Mouse (Mus musculus): ENCODE results near the gene N4bp2.

Gene N4bp2

DNA sequence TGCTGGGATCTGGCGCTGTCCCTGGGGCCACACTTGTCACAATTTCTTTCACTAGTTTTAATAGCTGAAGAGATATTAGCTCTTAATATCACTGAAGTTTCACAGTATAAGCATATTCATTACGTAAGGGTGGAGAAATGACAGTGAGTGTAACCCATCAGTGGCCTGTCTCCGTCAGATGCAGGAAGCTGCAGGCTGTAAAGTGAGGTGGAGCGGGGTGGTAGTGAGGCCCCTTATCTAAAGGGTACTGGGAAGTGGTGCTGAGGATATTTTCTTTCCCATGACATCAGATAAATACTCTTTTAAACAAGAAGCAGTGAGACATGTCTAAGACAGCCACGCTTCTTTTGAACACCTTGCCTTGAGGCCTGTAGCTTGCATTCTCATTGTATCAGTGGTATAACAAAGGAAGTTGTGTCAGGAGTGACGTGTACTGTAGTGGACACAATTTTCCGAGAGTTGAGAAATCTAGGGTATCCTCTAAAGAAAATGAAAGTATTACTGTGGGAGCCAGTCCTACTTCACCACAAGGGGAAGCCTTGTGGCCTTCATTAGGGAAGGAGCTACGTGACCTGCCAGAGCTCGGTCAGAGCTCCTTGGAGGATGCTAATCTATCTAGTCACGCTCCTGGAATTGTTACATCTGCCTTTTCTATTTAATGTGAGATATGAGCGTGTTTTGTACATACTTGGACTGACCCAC lies 68.7 kb downstream of the N4bp2 start:
- DNase-seq = no peak

DNA sequence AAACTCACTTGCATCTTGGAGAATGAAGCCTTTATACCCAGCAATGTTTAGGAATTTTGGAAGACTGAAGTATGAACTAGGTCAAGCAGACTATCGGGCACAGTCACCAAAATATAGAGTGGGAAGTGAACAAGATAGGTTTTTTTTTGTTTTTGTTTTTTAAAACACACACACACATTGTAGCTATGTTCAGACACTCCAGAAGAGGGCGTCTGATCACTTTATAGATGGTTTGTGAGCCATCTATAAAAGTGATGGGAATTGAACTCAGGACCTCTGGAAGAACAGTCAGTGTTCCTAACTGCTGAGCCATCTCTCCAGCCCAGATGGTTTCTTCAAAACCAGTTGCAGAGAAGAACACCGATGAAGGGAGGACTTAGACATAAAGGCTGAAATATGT lies 69.8 kb downstream of the N4bp2 start:
- no peak for DNase-seq

DNA sequence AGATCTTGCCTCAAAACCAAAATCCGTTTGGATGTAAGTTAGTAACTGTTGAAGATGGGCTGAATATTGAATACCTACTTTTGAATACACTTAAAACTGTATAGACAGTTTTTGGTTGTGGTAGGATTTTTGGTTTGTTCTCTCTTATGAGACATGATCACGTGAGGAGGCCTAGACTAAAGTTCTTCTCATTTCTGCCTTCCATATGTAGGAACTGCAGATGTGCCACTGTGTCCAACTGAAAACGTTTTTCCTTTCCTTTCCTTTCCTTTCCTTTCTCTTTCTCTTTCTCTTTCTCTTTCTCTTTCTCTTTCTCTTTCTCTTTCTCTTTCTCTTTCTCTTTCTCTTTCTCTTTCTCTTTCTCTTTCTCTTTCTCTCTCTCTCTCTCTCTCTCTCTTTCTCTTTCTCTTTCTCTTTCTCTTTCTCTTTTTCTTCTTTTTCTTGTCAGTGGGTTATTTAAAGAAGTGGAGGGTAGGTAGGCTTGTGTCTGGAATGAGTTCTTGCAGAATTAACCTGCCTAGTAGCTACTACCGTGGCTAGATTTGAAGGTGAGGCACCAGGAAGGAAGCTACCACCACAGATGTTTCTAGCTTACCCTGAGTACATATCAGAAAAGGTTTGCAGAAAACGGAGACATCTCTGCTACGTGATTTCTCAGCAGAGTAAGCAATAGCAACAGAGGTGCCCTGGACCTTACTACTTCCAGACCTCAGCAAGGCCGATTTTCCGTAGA lies 70.6 kb downstream of the N4bp2 start:
- DNase-seq = no peak

DNA sequence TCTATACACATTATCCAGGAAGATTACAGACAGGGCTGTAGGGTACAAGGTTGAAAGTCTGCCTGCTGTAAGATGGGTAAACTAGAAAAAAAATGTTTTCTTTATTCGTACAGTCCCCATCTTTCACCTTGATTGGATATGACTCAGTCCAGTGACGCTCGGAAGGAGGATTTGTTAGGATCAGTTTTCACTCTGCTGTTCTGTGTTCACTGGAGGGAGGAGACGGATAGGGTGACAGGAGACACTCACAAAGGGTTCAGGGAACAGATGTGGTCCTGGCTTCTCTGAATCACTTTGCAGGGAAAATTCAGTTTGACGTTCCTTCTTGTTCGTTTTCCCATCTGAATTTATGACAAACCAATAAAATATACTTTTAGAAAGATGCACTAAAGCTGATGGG lies 74.7 kb downstream of the N4bp2 start:
- no peak for DNase-seq

DNA sequence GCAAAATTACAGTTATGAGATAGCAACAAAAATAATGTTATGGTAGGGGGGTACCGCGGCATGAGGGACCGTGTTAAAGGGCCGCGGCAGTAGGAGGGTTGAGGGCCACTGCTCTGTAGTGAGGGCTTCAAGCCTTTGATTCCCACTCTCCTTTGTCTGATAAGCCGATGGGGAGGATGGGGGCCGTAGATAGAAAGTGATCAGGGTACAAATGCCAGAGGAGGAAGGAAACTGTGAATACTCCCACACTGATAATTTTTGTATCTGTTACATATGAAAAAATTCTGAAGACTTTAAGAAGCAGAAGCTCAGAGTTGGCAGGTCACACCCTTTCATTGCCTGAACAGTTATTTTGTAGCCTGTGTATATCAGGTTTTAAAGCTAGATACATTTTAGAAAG lies 79.6 kb downstream of the N4bp2 start:
- DNase-seq = no peak

DNA sequence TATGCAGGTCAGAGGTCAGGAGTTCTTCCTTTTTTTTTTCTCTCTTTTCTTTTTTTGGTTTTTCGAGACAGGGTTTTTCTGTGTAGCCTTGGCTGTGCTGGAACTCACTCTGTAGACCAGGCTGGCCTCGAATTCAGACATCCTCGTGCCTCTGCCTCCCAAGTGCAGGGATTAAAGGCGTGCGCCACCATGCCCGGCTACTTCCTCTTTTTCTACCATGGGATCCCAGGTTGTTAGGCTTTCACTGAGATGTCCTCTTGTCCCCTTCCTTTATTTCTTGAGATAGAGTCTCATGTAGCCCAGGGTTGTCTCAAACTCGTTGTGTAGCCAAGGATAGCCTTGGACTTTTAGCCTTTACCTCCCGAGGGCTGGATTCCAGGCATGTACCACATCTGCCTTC lies 83.2 kb downstream of the N4bp2 start:
- DNase-seq = no peak

DNA sequence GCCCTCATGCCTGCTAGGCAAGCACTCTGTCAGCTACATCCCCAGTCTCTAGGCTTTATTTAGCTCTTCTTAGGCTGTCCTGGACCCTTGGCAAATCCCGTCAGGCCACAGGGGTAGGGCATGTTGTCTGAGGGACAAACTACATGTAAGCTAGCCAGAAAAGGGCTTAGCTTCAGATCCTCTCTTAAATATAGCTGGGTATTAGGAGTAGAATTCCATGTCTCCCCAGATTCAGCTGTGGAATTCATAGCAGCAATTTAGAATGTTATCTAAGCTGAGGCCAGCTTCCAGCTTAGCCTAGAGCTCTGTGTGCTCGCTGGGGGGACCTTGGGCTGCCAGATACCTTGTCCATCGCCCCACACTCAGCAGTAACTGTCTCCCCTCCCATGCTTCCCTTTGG lies 83.6 kb downstream of the N4bp2 start:
- no peak for DNase-seq

DNA sequence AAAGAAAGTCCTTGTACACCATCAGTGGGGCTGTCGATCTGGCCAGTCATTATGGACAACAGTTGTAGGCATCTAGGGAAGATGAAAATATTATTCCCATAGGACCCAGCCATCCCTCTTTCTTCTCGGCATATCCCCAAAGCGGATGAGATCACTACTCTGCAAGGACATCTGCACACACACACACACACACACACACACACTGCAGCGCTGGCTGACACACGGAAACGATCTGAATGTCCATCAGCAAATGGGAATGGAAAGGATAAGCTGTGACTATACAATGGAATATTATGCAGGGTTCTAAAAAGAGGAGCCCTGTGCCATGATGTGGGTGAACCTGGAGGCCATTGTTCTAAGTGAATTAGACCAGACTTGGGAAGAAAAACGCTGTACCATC lies 84.3 kb downstream of the N4bp2 start:
- no peak for DNase-seq

DNA sequence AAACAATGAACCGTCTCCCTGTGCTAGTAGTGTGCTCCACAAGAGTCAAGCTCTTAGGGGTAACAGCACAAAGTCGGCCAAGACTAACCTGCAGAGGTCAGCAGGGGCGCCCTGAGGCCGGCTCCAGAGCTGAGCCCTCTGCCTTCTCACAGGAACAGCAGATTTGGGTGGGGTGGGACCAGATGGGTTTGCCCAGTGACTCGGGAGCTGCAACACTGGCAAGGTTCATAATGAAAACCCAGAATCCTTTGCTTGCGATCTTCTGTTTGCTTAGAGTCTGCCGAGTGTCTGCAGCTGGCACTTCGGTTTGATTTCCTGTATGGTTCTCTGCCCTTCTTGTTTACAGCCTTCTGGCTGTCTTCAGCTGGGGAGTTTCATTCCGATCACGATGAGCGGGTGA lies 87.4 kb downstream of the N4bp2 start:
- DNase-seq = no peak

DNA sequence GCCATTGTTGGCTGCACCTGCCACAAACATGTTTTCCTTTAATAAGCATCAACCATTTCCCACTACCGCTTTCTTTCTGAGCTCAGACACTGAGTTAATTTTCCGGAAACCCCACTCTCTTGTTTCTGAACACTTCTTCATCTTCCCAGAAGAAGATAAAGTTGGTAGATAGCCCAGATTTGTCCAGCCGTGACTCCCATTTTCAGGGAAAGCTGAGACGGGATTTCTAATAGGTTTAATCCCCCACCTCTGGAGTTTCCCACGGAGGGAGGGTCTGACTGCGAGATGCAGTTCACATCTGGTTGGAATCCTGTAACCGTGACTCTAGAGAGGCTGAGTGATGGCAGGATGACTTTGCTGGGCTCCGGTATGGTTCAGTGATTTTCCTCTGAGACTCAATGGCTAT lies 91.5 kb downstream of the N4bp2 start:
- DNase-seq = no peak

DNA sequence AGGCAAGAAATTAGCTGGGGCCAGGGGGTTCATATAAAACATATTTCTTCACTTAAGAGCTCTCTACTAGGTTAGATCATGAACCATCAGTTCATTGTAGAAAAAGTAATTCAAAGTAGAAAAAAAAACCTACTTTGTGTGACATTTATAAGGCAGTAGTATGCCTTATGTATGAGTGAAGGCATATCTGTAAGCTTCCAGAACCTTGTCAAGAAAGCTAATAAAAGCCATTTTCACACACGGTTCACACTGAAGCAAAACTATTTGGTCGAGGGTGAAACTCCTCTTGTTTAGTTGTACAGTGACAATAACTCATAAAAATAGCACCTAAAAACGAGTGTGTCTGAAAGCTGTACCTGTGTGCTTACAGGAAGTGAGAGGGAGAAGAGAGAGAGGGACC lies 92.2 kb downstream of the N4bp2 start:
- no peak for DNase-seq

DNA sequence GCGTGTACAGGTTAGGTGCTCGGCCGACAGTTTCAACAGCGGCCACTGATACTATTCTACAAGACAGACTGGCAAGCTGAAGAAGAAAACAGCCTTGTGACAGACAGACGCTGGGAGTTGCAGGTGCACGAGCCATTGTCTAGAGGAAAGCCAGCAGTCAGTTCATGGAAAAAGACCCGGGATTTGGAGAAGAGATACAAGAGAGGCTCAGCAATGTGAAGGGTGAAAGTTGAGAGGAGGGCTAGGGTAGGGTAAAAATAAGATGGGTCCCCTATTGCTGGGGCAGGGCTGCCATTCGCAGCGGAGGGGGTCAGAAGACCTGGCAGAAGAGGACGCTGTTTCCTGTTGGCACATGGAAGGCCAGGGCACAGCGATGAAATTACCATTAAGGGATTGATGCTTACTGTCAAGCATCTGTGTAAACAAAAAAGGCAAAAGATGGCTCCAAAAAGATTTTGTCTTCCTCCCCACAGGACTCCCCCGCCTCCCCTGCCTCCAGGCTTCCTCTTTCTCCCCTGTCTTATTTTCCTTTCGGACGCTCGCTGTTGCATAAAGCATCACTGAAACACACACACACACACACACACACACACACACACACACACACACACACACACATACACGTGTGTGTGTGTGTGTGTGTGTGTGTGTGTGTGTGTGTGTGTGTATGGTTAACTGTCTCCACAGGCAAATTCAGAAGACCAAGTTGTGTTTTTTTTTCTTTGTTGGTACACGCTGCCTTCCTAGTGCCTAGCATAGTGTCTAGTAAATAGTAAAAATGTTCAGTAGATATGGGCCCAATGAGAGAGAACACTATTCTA lies 93.5 kb downstream of the N4bp2 start:
- DNase-seq = no peak

DNA sequence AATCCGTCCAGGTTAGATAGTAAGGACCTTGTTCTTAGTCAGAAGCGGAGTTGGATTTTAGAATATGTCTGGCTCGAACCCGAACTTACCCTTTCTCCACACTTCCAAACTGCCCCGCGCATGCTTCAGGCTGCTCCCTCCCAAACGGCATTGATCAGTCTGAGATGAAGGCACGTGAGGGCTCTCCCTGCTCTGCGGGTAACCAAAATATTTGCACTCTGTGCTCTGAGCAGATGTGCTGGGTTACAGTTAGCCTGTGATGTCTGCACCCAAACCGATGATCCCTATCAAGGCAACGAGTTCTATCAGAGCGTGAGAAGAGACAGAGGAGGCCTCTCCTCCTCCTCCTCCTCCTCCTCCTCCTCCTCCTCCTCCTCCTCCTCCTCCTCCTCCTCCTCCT lies 94.6 kb downstream of the N4bp2 start:
- no peak for DNase-seq

DNA sequence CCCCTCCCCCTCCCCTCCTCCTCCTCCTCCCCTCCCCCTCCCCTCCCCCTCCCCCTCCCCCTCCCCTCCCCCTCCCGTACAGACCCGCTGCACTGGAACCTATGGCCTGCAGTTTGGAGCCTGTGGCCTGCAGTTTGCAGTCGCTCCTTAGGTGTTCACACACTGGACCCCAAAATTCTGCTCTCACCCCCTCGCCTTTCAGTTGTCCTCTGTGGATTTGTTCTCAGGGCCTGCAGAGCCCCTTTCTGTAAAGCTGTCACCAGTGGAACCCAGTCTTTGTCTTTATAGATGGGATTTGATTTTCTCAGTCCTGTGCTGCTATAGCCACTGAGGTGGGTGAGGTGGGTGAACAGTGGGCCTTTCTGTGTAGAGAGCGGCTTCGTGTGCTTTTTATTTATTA lies 95.0 kb downstream of the N4bp2 start:
- no peak for DNase-seq

DNA sequence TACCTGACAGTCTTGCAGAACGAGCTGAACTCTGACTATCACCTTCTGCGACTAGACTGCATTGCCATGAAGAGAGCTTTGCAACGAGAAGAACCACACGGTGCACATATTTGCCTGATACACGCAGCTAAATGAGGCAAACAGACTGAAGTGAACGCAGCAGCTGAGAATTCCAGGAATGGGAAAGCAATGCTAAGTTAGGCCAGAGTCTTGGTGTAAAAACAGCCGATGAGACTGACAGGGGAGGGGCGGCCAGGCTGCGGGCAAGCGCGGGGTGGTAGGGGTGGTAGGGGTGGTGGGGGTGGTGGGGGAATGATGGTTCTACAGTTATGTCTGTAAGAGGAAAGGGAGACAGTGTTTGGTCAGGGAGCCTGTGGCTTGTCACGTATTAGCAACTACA lies 95.6 kb downstream of the N4bp2 start:
- DNase-seq = peak; percentile 8 to 37

DNA sequence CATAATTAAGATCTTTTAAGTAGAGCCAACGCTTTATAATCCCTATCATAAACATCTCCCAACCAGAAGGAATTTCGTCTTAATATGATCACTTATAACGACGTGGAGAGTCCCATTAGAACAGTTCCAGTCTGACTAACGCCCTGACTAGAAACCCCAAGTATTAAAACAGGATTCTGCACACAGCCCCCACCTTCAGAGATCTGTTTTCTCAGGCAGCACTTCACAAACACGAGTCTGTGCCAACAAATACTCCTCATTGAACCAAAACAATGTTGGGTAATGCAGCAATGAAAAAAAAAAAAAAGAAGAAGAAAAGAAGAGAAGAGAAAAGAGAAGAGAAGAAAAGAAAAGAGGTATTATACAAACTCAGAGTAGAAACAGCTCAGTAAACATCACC lies 96.1 kb downstream of the N4bp2 start:
- no peak for DNase-seq

DNA sequence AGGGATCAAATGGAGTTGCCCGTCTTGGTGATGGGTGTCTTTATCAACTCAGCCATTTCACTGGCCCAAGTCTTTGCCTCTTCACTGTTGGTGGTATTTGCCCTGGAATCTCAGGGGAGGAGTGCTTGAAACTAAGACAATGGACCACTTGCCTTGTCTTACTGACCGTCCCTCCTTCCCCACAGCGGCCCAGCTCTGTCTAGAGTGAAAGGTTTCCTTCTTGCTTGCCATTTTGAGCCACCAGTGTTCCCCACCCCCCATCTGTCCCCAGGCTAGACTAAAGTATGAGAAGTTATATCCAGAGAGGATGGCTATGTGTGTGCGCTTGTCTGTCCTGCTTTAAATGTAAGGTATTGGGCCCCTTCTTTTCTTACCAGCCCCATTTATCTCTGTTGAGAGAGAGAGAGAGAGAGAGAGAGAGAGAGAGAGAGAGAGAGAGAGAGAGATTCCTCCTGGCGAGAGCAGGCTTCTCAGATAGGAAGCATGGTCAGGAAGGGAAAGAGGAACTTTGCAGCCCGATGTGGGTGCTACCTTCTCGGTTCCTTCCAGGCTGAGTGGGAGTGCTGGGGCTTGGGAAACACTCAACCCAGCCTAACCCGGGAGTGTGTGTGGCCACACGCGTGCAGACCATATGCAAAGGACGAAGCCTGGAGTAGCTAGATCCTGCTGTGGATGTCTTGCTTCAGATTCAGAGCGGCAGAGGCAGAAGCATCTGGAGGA lies 97.1 kb downstream of the N4bp2 start:
- DNase-seq = no peak

DNA sequence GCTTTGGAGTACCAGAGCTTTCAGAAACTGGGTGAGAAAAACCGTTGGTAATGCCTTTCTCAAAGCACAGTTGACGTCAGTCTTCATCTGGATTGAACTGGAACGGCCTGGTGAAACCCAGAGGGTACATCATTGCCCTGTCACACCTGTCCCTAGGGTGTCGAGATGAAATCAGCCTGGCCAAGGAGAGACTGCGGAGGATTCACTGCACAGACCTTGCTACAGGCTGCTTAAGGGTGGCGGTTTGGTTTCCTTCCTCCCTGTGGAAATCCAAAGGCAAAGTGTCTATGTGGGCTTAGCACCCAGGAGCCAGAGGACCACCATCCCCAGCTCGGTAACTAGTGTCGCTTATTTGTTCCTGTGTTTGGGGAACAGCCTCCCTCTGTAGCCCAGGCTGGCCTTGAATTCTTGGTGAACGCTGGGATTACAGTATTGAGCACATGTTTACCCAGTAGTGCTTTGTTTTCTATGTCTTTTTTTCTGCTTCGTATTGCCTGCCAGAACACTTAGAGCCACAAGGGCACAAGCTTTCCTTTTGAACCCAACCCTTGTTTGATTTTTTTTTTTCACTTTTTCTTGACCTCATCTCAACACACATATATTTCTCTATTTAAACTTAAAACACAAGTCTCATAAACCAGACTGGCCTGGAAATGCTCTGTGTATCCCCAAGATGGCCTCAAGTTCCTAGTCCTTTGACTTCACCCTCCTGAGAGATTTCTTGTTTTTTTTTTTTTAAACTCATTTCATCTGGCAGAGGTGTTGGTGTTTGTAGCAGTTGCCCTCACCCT lies 98.0 kb downstream of the N4bp2 start, which contains the start of gene Rhoh:
Gene Rhoh, plus strand, starts transcription at position 60 of the 791 bp plus-strand sequence.
- no peak for DNase-seq

DNA sequence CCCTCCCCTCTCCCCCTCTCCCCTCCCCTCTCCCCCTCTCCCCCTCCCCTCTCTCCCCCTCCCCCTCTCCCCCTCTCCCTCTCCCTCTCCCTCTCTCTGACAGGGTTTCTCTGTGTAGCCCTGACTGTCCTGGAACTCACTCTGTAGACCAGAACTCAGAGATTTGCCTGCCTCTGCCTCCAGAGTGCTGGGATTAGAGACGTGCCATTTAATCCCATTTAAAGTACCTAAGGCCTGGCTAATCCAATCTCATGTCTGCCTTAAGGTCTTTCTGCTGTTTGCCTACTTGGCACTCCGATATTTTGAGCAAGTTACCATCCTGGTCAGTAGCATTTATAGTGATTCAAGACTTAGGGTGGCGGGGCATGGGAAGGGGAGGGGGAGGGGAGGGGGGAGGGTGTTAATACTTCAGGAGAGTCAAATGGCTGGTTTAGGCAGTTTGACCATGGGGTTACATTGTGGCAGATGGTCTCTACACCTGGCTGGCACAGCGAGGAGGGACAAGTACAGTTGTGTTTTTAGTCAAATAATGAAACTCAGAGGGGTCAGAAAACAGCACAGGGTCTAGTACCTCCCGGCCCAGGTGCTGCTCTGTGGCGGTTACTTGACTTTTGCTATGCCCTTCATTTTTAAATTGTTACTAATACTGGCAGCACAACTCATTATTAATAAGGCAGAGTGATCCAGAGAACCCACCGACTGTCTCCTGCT lies 99.1 kb downstream of the N4bp2 start:
- no peak for DNase-seq

DNA sequence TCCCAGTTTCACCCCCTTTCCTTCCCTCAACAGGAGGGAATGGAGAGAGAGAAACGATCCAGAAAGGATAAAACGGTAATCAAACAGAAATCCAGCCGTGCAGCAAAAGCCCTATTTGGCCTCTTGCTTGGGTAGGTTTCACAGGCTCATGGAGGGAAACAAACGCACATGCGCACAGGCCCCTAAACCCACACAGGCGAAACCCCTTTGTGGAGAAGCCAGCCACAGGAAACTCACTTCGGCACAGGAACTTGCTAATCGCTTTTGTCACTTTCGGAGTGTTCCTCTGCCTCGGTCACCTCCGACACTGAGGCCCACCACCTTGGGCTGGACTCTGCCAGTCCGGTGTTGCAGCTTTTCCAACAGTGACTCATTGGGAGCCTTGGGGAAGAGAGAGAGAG lies 100.0 kb downstream of the N4bp2 start:
- DNase-seq = peak in 1 of 2 experiments; percentile 25

DNA sequence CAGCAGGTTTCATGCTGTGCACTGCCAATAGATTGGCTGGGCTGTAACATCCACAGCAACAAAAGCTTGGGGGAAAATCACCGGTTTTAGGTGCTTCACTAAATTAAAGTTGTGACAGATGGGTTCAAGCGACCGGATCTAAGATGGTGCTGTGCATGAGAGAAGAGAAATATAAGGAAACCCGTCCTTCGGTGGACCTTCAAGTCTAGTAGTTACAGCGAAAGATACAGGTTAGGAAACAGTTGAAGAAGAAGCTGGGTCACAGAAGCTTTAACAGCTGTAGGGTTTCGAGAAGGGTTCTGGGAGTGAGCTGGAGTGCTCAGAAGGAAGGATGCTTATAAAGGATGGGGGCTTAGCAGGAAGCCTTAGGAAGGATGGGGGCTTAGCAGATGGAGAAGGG lies 101.2 kb downstream of the N4bp2 start:
- DNase-seq = no peak

DNA sequence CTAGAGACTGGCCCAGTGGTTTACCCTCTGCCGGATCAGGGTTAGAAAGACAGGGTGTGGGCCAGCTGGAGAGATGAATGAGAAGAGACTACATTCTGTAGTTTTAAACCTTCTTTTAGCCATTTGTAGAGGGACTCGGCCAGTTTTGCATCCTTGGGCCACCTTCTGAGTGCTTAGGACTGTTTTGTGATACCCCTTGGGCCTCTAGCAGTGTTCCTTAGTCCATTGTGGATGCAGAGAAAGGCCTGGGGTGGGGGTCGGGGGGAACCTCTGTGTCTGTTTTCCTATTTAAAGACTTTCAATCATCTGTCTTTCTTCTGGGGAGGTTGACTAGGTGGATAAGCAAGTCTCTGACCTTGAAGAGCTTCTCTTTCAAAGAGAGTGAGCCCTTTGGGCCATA lies 101.6 kb downstream of the N4bp2 start:
- no peak for DNase-seq
